Mouse (Mus musculus): Measurements from ENCODE around the gene Gm10720. TPM values are rescaled to one million over a fixed set of nuclear protein-coding genes. Genes with fewer than 3 reads are reported as not detected.
A peak's percentile ranks its signal among the peaks of the same experiment; 100 is the strongest.
"Not testable (repeated sequence)": the region's sequence is repeated elsewhere in the genome, so short reads cannot be mapped to it uniquely, and the experiment has no call there.

Gene Gm10720
- polyA plus RNA-seq (2016; fragmentation: Nextera tagmentation; extraction: Ambion mirVana), result not detected in 2 replicates

GRCm38 (mm10) chr9:3015354-3015753 lies at the start of gene Gm10720:
Gm10720 (plus strand) TSS chr9:3015654.
- H3K4me2 ChIP-seq (replicated peaks); H3K9me3 ChIP-seq; H3K27me3 ChIP-seq; H3K4me3 ChIP-seq; H3K9ac ChIP-seq (replicated peaks); H3K36me3 ChIP-seq; H3K4me1 ChIP-seq; H3K27ac ChIP-seq (replicated peaks); ATAC-seq (ENCODE audit: low FRiP score, low read depth): not testable (repeated sequence)
- WGBS, result 69% methylated on average over 5 of the region's 9 CpGs

- H3K27ac ChIP-seq (replicated peaks); H3K4me3 ChIP-seq; ATAC-seq (ENCODE audit: low FRiP score, low read depth); H3K36me3 ChIP-seq; H3K27me3 ChIP-seq; H3K4me2 ChIP-seq (replicated peaks); H3K9ac ChIP-seq (replicated peaks); H3K9me3 ChIP-seq; H3K4me1 ChIP-seq: not testable (repeated sequence)
- WGBS, result 73% methylated on average over 12 of the region's 12 CpGs
Measured at GRCm38 (mm10) chr9:3000445-3000972, 14.9 kb upstream of the Gm10720 start, which contains the start of gene Gm10722. Gm10722 (plus strand) TSS chr9:3000922.

GRCm38 (mm10) chr9:3001006-3001405 lies 14.4 kb upstream of the Gm10720 start:
- not testable (repeated sequence) for H3K36me3 ChIP-seq; H3K9ac ChIP-seq (replicated peaks); H3K4me1 ChIP-seq; H3K4me2 ChIP-seq (replicated peaks); H3K9me3 ChIP-seq; H3K4me3 ChIP-seq; ATAC-seq (ENCODE audit: low FRiP score, low read depth); H3K27me3 ChIP-seq; H3K27ac ChIP-seq (replicated peaks)
- WGBS, result 66% methylated on average over 8 of the region's 8 CpGs

- not testable (repeated sequence) for H3K9me3 ChIP-seq; H3K27ac ChIP-seq (replicated peaks); H3K27me3 ChIP-seq; H3K4me1 ChIP-seq; H3K36me3 ChIP-seq; H3K4me2 ChIP-seq (replicated peaks); H3K4me3 ChIP-seq
- 67% methylated on average over 9 of the region's 11 CpGs for WGBS
- H3K9ac ChIP-seq (replicated peaks), result 0 out of 2 replicates have a peak overlapping the region, but pooled peaks have one; percentile 0
- ATAC-seq (ENCODE audit: low FRiP score, low read depth), result peak; percentile 87
Measured at GRCm38 (mm10) chr9:3001948-3002659, 13.3 kb upstream of the Gm10720 start.

GRCm38 (mm10) chr9:3002794-3003396 lies 12.6 kb upstream of the Gm10720 start, which contains the start of gene Gm11168:
Gm11168 (plus strand) TSS chr9:3003346.
- H3K9ac ChIP-seq (replicated peaks), result 0 out of 2 replicates have a peak within 1 kb of the TSS, but pooled peaks have one; percentile 0
- not testable (repeated sequence) for H3K4me2 ChIP-seq (replicated peaks); H3K4me1 ChIP-seq; H3K9me3 ChIP-seq; H3K27ac ChIP-seq (replicated peaks); H3K27me3 ChIP-seq; H3K36me3 ChIP-seq; ATAC-seq (ENCODE audit: low FRiP score, low read depth); H3K4me3 ChIP-seq
- 77% methylated on average over 6 of the region's 14 CpGs for WGBS

- not testable (repeated sequence) for H3K27me3 ChIP-seq; H3K9me3 ChIP-seq; H3K27ac ChIP-seq (replicated peaks); H3K9ac ChIP-seq (replicated peaks); ATAC-seq (ENCODE audit: low FRiP score, low read depth); H3K4me1 ChIP-seq; H3K4me3 ChIP-seq; H3K4me2 ChIP-seq (replicated peaks); H3K36me3 ChIP-seq
- 84% methylated on average over 1 of the region's 5 CpGs for WGBS
Measured at GRCm38 (mm10) chr9:3006179-3006578, 9.3 kb upstream of the Gm10720 start.

GRCm38 (mm10) chr9:3006636-3007035 lies 8.8 kb upstream of the Gm10720 start:
- not testable (repeated sequence) for H3K9me3 ChIP-seq; H3K36me3 ChIP-seq; H3K27me3 ChIP-seq; H3K27ac ChIP-seq (replicated peaks); H3K4me2 ChIP-seq (replicated peaks); H3K4me1 ChIP-seq; H3K9ac ChIP-seq (replicated peaks); H3K4me3 ChIP-seq
- WGBS, result 70% methylated on average over 8 of the region's 8 CpGs
- ATAC-seq (ENCODE audit: low FRiP score, low read depth), result peak; percentile 77

- not testable (repeated sequence) for H3K4me2 ChIP-seq (replicated peaks); H3K4me3 ChIP-seq; H3K27ac ChIP-seq (replicated peaks); H3K36me3 ChIP-seq; H3K9me3 ChIP-seq; H3K27me3 ChIP-seq; H3K9ac ChIP-seq (replicated peaks); H3K4me1 ChIP-seq
- ATAC-seq (ENCODE audit: low FRiP score, low read depth), result peak; percentile 35
- 77% methylated on average over 8 of the region's 9 CpGs for WGBS
Measured at GRCm38 (mm10) chr9:3007272-3007671, 8.2 kb upstream of the Gm10720 start.

GRCm38 (mm10) chr9:3009331-3009730 lies 6.1 kb upstream of the Gm10720 start:
- not testable (repeated sequence) for H3K27ac ChIP-seq (replicated peaks); H3K27me3 ChIP-seq; H3K4me2 ChIP-seq (replicated peaks); H3K4me3 ChIP-seq; H3K9ac ChIP-seq (replicated peaks); H3K9me3 ChIP-seq; H3K36me3 ChIP-seq; H3K4me1 ChIP-seq
- WGBS, result no CpG with 5 or more reads among the region's 5 CpGs
- peak; percentile 20 for ATAC-seq (ENCODE audit: low FRiP score, low read depth)

- not testable (repeated sequence) for ATAC-seq (ENCODE audit: low FRiP score, low read depth)
Measured at GRCm38 (mm10) chr9:3012054-3012621, 3.3 kb upstream of the Gm10720 start.

GRCm38 (mm10) chr9:3012733-3013279 lies 2.6 kb upstream of the Gm10720 start, which contains the start of gene Gm10721:
Gm10721 (plus strand) TSS chr9:3013140.
- not testable (repeated sequence) for H3K9me3 ChIP-seq; H3K36me3 ChIP-seq; H3K9ac ChIP-seq (replicated peaks); H3K27me3 ChIP-seq; H3K4me3 ChIP-seq; H3K4me1 ChIP-seq; H3K27ac ChIP-seq (replicated peaks); H3K4me2 ChIP-seq (replicated peaks)
- peak; percentile 64 for ATAC-seq (ENCODE audit: low FRiP score, low read depth)
- WGBS, result no CpG with 5 or more reads among the region's 11 CpGs

More at GRCm38 (mm10) chr9:3012054-3012621, 3.3 kb upstream of the Gm10720 start:
- H3K4me2 ChIP-seq (replicated peaks); H3K4me3 ChIP-seq; H3K9me3 ChIP-seq; H3K9ac ChIP-seq (replicated peaks); H3K27ac ChIP-seq (replicated peaks); H3K4me1 ChIP-seq; H3K27me3 ChIP-seq; H3K36me3 ChIP-seq: not testable (repeated sequence)
- WGBS, result 79% methylated on average over 3 of the region's 7 CpGs

GRCm38 (mm10) chr9:3015896-3016295 lies 442 bp downstream of the Gm10720 start:
- not testable (repeated sequence) for H3K9ac ChIP-seq (replicated peaks); H3K4me2 ChIP-seq (replicated peaks); H3K4me3 ChIP-seq; H3K36me3 ChIP-seq; H3K4me1 ChIP-seq; H3K27ac ChIP-seq (replicated peaks); ATAC-seq (ENCODE audit: low FRiP score, low read depth); H3K9me3 ChIP-seq; H3K27me3 ChIP-seq
- WGBS, result 77% methylated on average over 6 of the region's 6 CpGs

Data from midbrain, embryonic 12.5 days (tissue).